In the genomic region with DNA sequence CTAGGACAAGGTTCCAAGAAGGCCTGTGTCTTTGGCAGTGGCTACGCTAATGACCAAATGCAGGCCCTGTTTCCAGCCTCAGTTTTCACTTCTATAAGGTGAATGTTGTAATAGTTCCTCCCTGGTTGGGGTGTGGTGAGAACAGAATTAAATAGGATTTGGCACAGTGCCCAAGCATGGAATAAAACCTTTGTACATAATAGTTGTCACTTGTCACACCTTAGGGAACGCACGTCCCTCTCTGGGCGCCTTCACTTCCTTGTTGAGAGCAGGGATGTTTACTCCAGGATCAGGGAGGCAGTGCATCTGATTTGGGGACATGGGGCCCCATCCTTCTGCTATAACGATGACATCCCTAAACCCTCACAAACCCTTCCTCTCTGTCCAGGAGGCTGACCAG, we compare ENCODE assay signal across 20 mouse cellular contexts. TPM values are rescaled to one million over a fixed set of nuclear protein-coding genes. Genes with fewer than 3 reads are reported as not detected.
A peak's percentile ranks its signal among the peaks of the same experiment; 100 is the strongest.
DNase-seq lines count a peak whose midpoint lies in the region; ATAC-seq and TF ChIP-seq lines count a peak whose summit lies in the region.
"Had no signal": no experiment of that assay in that cellular context is flagged by ENCODE, and none has a peak within 500 bp of the region (broad histone marks: within the 10 kb centered on the region; RNA-seq: fewer than 3 reads in every experiment).

No protein-coding gene starts in this region.

- no peak overlapping the region for H3K27ac ChIP-seq in hindbrain, embryonic 13.5 days
- H3K27ac ChIP-seq in hindbrain, embryonic 10.5 days: no peak overlapping the region
- peak overlapping the region; percentile 53 for H3K27ac ChIP-seq in intestine, embryonic 16.5 days (ENCODE audit: low read length)
- H3K27ac ChIP-seq in small intestine, adult 2 months (ENCODE audit: insufficient read depth, low read depth, low read length): peak overlapping the region; percentile 67
- H3K27ac ChIP-seq in kidney, embryonic 14.5 days (ENCODE audit: low read depth, low read length): no peak overlapping the region
- H3K27ac ChIP-seq: embryonic facial prominence, embryonic 13.5 days; forebrain, embryonic 10.5 days; heart, adult 2 months had no signal

- 90% methylated on average over 5 of the region's 5 CpGs for WGBS in hindbrain, embryonic 13.5 days
- 94% methylated on average over 5 of the region's 5 CpGs for WGBS in hindbrain, embryonic 10.5 days
- WGBS in intestine, embryonic 16.5 days: 55% methylated on average over 5 of the region's 5 CpGs
- 24% methylated on average over 5 of the region's 5 CpGs for WGBS in small intestine, adult 2 months
- 92% methylated on average over 5 of the region's 5 CpGs for WGBS in kidney, embryonic 14.5 days

- no peak overlapping the region for H3K4me2 ChIP-seq in hindbrain, embryonic 13.5 days
- no peak overlapping the region for H3K4me2 ChIP-seq in intestine, embryonic 16.5 days (ENCODE audit: low read depth, low read length)
- no peak overlapping the region for H3K4me2 ChIP-seq in kidney, embryonic 14.5 days (replicated peaks; ENCODE audit: low read depth, low read length)
- H3K4me2 ChIP-seq: embryonic facial prominence, embryonic 13.5 days; heart, embryonic 12.5 days had no signal

- H3K9ac ChIP-seq in hindbrain, embryonic 13.5 days: 0 out of 2 replicates have a peak overlapping the region, but pooled peaks have one; percentile 24
- peak overlapping the region; percentile 30; the same call in 1 of the 2 replicates for H3K9ac ChIP-seq in intestine, embryonic 16.5 days (ENCODE audit: low read depth, low read length)
- no peak overlapping the region for H3K9ac ChIP-seq in kidney, embryonic 14.5 days (ENCODE audit: low read depth, low read length)
- H3K9ac ChIP-seq: embryonic facial prominence, embryonic 13.5 days; heart, embryonic 12.5 days had no signal

- no peak overlapping the region for H3K4me3 ChIP-seq in hindbrain, embryonic 13.5 days
- no peak overlapping the region for H3K4me3 ChIP-seq in hindbrain, embryonic 10.5 days
- no peak overlapping the region for H3K4me3 ChIP-seq in intestine, embryonic 16.5 days (ENCODE audit: low read length)
- H3K4me3 ChIP-seq in small intestine, adult 2 months (ENCODE audit: low read depth, low read length): no peak overlapping the region
- no peak overlapping the region for H3K4me3 ChIP-seq in kidney, embryonic 14.5 days (ENCODE audit: low read length)
- H3K4me3 ChIP-seq: embryonic facial prominence, embryonic 13.5 days; erythroblast, embryonic 14.5 days; forebrain, embryonic 10.5 days; heart, adult 2 months; heart, embryonic 12.5 days had no signal

- no peak for ATAC-seq in hindbrain, embryonic 13.5 days (ENCODE audit: low FRiP score)
- peak; percentile 81 for ATAC-seq in intestine, embryonic 16.5 days
- ATAC-seq in kidney, embryonic 14.5 days (ENCODE audit: low FRiP score, low TSS enrichment): no peak
- ATAC-seq: forebrain, embryonic 16.5 days; hindbrain, embryonic 16.5 days had no signal

- no peak for TF ChIP-seq CTCF in small intestine, adult 2 months (IDR thresholded peaks at IDR 0.05; ENCODE audit: extremely low read depth, insufficient read length, insufficient replicate concordance, low read depth, low read length)

- DNase-seq in hindbrain, embryonic 10.5 days (ENCODE audit: low spot score): no peak
- DNase-seq in cerebellum, adult 9-10 months: no peak
- DNase-seq in cerebellum, postnatal 36 days: no peak
- DNase-seq: adrenal gland, adult 2 months; adrenal gland, postnatal 25 days; cerebellum, adult 2 months; cerebellum, postnatal 14 days; gastrocnemius, postnatal 10 days; heart, adult 2 months had no signal

- no peak for TF ChIP-seq POLR2A in small intestine, adult 2 months (IDR thresholded peaks at IDR 0.05; ENCODE audit: low read depth, low read length)

- H3K9me3 ChIP-seq in hindbrain, embryonic 13.5 days: no peaks in the 10 kb centered on the region
- H3K9me3 ChIP-seq in hindbrain, embryonic 10.5 days: no peaks in the 10 kb centered on the region
- H3K9me3 ChIP-seq in intestine, embryonic 16.5 days (ENCODE audit: control insufficient read depth, low read length): no peaks in the 10 kb centered on the region
- no peaks in the 10 kb centered on the region for H3K9me3 ChIP-seq in kidney, embryonic 14.5 days (ENCODE audit: control insufficient read depth, low read length)
- H3K9me3 ChIP-seq: embryonic facial prominence, embryonic 13.5 days; forebrain, embryonic 10.5 days; heart, embryonic 12.5 days had no signal

- no peaks in the 10 kb centered on the region for H3K4me1 ChIP-seq in hindbrain, embryonic 13.5 days (replicated peaks)
- 0 out of 2 replicates have a peak, but pooled peaks cover 3% of the 10 kb centered on the region for H3K4me1 ChIP-seq in hindbrain, embryonic 10.5 days (replicated peaks)
- peaks cover 13% of the 10 kb centered on the region; the same call in 1 of the 2 replicates for H3K4me1 ChIP-seq in intestine, embryonic 16.5 days (ENCODE audit: control insufficient read depth, insufficient read depth, low read length)
- peaks cover 22% of the 10 kb centered on the region for H3K4me1 ChIP-seq in small intestine, adult 2 months (ENCODE audit: control insufficient read depth, insufficient read depth, insufficient read length, low read length)
- H3K4me1 ChIP-seq in kidney, embryonic 14.5 days (ENCODE audit: control insufficient read depth, insufficient read depth, low read length): no peaks in the 10 kb centered on the region
- H3K4me1 ChIP-seq: embryonic facial prominence, embryonic 13.5 days; forebrain, embryonic 10.5 days; heart, embryonic 12.5 days had no signal

- peaks cover 10% of the 10 kb centered on the region; the same call in 1 of the 2 replicates for H3K36me3 ChIP-seq in hindbrain, embryonic 13.5 days
- H3K36me3 ChIP-seq in hindbrain, embryonic 10.5 days: peaks cover 86% of the 10 kb centered on the region
- H3K36me3 ChIP-seq in intestine, embryonic 16.5 days (ENCODE audit: control insufficient read depth, insufficient read depth, low read length): peaks cover 26% of the 10 kb centered on the region
- H3K36me3 ChIP-seq in small intestine, adult 2 months (ENCODE audit: control insufficient read depth, insufficient read depth, low read length): peaks cover 79% of the 10 kb centered on the region
- H3K36me3 ChIP-seq in kidney, embryonic 14.5 days (ENCODE audit: control insufficient read depth, insufficient read depth, low read length): peaks cover 81% of the 10 kb centered on the region

- no peaks in the 10 kb centered on the region for H3K27me3 ChIP-seq in hindbrain, embryonic 13.5 days
- H3K27me3 ChIP-seq in hindbrain, embryonic 10.5 days (ENCODE audit: insufficient read depth, poor library complexity, severe bottlenecking): no peaks in the 10 kb centered on the region
- no peaks in the 10 kb centered on the region for H3K27me3 ChIP-seq in intestine, embryonic 16.5 days (replicated peaks; ENCODE audit: control insufficient read depth, insufficient read depth, low read length)
- H3K27me3 ChIP-seq in small intestine, adult 2 months (ENCODE audit: control insufficient read depth, insufficient read depth, low read length): no peaks in the 10 kb centered on the region
- H3K27me3 ChIP-seq in kidney, embryonic 14.5 days (ENCODE audit: control insufficient read depth, insufficient read depth, low read length): no peaks in the 10 kb centered on the region
- H3K27me3 ChIP-seq: embryonic facial prominence, embryonic 13.5 days; heart, embryonic 12.5 days had no signal

RNA-seq across cellular contexts. Expression of a gene that starts 10.4 kb away (rescaled TPM):
- 248 and 269 TPM in 2 replicates for polyA plus RNA-seq in hindbrain, embryonic 13.5 days (2015; fragmentation: Nextera tagmentation; extraction: Ambion mirVana)
- 120 and 161 TPM in 2 replicates for polyA plus RNA-seq in hindbrain, embryonic 10.5 days (2016; fragmentation: Nextera tagmentation; extraction: Ambion mirVana)
- 279 and 304 TPM in 2 replicates for polyA plus RNA-seq in intestine, embryonic 16.5 days (2015; fragmentation: Nextera tagmentation; extraction: Ambion mirVana)
- polyA plus RNA-seq in small intestine, adult 2 months (2012; rRNA removed): 17.2 and 37.7 TPM in 2 replicates
- 83.8 and 101 TPM in 2 replicates for polyA plus RNA-seq in kidney, embryonic 14.5 days (2014; fragmentation: Nextera tagmentation; extraction: Ambion mirVana)

RNA-seq across cellular contexts. Expression of a gene that starts 16.2 kb away (rescaled TPM):
- polyA plus RNA-seq in hindbrain, embryonic 13.5 days (2015; fragmentation: Nextera tagmentation; extraction: Ambion mirVana): 8.4 and 9.9 TPM in 2 replicates
- 23.3 TPM in 2 replicates for polyA plus RNA-seq in hindbrain, embryonic 10.5 days (2016; fragmentation: Nextera tagmentation; extraction: Ambion mirVana)
- polyA plus RNA-seq in intestine, embryonic 16.5 days (2015; fragmentation: Nextera tagmentation; extraction: Ambion mirVana): 33.8 and 37.5 TPM in 2 replicates
- polyA plus RNA-seq in small intestine, adult 2 months (2012; rRNA removed): 40.2 and 105 TPM in 2 replicates
- polyA plus RNA-seq in kidney, embryonic 14.5 days (2014; fragmentation: Nextera tagmentation; extraction: Ambion mirVana): 35.5 and 54.1 TPM in 2 replicates

RNA-seq across cellular contexts. Expression of a gene that starts 17.8 kb away (rescaled TPM):
- 0.22 and 0.36 TPM in 2 replicates for polyA plus RNA-seq in hindbrain, embryonic 13.5 days (2015; fragmentation: Nextera tagmentation; extraction: Ambion mirVana)
- polyA plus RNA-seq in hindbrain, embryonic 10.5 days (2016; fragmentation: Nextera tagmentation; extraction: Ambion mirVana): 3.6 and 8.6 TPM in 2 replicates
- polyA plus RNA-seq in intestine, embryonic 16.5 days (2015; fragmentation: Nextera tagmentation; extraction: Ambion mirVana): 87.1 and 87.3 TPM in 2 replicates
- polyA plus RNA-seq in small intestine, adult 2 months (2012; rRNA removed): 33.0 and 137 TPM in 2 replicates
- 52.3 and 66.8 TPM in 2 replicates for polyA plus RNA-seq in kidney, embryonic 14.5 days (2014; fragmentation: Nextera tagmentation; extraction: Ambion mirVana)

RNA-seq across cellular contexts. Expression of a gene that starts 28.1 kb away (rescaled TPM):
- 9.4 and 10.4 TPM in 2 replicates for polyA plus RNA-seq in hindbrain, embryonic 13.5 days (2015; fragmentation: Nextera tagmentation; extraction: Ambion mirVana)
- polyA plus RNA-seq in hindbrain, embryonic 10.5 days (2016; fragmentation: Nextera tagmentation; extraction: Ambion mirVana): 9.3 and 9.8 TPM in 2 replicates
- polyA plus RNA-seq in intestine, embryonic 16.5 days (2015; fragmentation: Nextera tagmentation; extraction: Ambion mirVana): 19.5 and 20.4 TPM in 2 replicates
- polyA plus RNA-seq in small intestine, adult 2 months (2012; rRNA removed): 26.0 and 52.1 TPM in 2 replicates
- 10.7 and 14.8 TPM in 2 replicates for polyA plus RNA-seq in kidney, embryonic 14.5 days (2014; fragmentation: Nextera tagmentation; extraction: Ambion mirVana)

RNA-seq across cellular contexts. Expression of a gene that starts 42.2 kb away (rescaled TPM):
- polyA plus RNA-seq in hindbrain, embryonic 13.5 days (2015; fragmentation: Nextera tagmentation; extraction: Ambion mirVana): 3.2 and 4.2 TPM in 2 replicates
- polyA plus RNA-seq in hindbrain, embryonic 10.5 days (2016; fragmentation: Nextera tagmentation; extraction: Ambion mirVana): 0.65 and 1.2 TPM in 2 replicates
- polyA plus RNA-seq in intestine, embryonic 16.5 days (2015; fragmentation: Nextera tagmentation; extraction: Ambion mirVana): 0.16 TPM in 1 of 2 replicates, not detected in the other
- not detected in 2 replicates for polyA plus RNA-seq in small intestine, adult 2 months (2012; rRNA removed)
- 0.84 and 2.2 TPM in 2 replicates for polyA plus RNA-seq in kidney, embryonic 14.5 days (2014; fragmentation: Nextera tagmentation; extraction: Ambion mirVana)
- polyA plus RNA-seq: erythroblast, embryonic 14.5 days; forebrain, embryonic 10.5 days; intestine, embryonic 14.5 days had no signal

Comparison
In these comparisons a context has a peak if more than half of its experiments do, and no peak if none do; other contexts are left out.
1. H3K27ac ChIP-seq: peak in intestine, embryonic 16.5 days (single experiment) and small intestine, adult 2 months (single experiment); none in hindbrain, embryonic 13.5 days (single experiment), hindbrain, embryonic 10.5 days (single experiment) and kidney, embryonic 14.5 days (single experiment).